Mouse (Mus musculus): ENCODE measurements around the gene F2rl2. TPM values are rescaled to one million over a fixed set of nuclear protein-coding genes. Genes with fewer than 3 reads are reported as not detected.

F2rl2 gene
- 0.16 TPM for polyA plus RNA-seq (2014; fragmentation: Illumina TruSeq; extraction: RNeasy Lipid Tissue Mini Kit (QIAGEN cat#74804); ENCODE audit: low read depth, low replicate concordance)

DNA sequence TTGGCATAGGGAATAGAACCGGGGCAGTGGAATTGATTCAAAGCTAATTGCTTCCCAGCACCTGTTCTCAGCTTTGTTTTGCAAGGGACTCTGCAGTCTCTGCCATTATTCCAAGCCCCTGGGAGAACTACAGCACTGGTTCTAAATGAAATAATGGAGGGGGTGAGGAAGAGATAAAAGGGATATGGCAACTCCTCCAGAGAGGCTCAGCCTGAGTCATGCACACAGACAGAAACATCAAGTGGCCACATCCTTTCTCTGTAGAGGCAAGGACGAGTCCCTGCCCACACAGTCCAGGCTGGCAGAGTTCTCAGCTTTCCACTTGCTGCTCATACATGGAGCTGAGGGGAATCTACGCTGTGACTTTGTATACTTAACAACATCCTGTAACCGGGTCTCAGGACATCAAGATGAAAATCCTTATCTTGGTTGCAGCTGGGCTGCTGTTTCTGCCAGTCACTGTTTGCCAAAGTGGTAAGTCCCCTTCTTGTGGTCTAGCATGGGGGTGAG, at the start of gene F2rl2:
Gene F2rl2, plus strand, starts transcription at position 200 of the 510 bp plus-strand sequence.

Other genes starting within 250 kb of the F2rl2 start
- gene S100z, start 218.1 kb upstream of the F2rl2 start, polyA plus RNA-seq (2014; fragmentation: Illumina TruSeq; extraction: RNeasy Lipid Tissue Mini Kit (QIAGEN cat#74804); ENCODE audit: low read depth, low replicate concordance) = not detected
- 17.4 TPM for gene F2rl1, start 171.6 kb upstream of the F2rl2 start, polyA plus RNA-seq (2014; fragmentation: Illumina TruSeq; extraction: RNeasy Lipid Tissue Mini Kit (QIAGEN cat#74804); ENCODE audit: low read depth, low replicate concordance)
- gene F2r, start 78.4 kb upstream of the F2rl2 start, polyA plus RNA-seq (2014; fragmentation: Illumina TruSeq; extraction: RNeasy Lipid Tissue Mini Kit (QIAGEN cat#74804); ENCODE audit: low read depth, low replicate concordance) = 115 TPM
- 71.7 TPM for gene Iqgap2, start 195.1 kb downstream of the F2rl2 start, polyA plus RNA-seq (2014; fragmentation: Illumina TruSeq; extraction: RNeasy Lipid Tissue Mini Kit (QIAGEN cat#74804); ENCODE audit: low read depth, low replicate concordance)

All from kidney, adult 10 weeks (tissue).